Mouse (Mus musculus): ENCODE measurements around the gene Micu1. TPM values are rescaled to one million over a fixed set of nuclear protein-coding genes. Genes with fewer than 3 reads are reported as not detected.

The Micu1 gene
- polyA plus RNA-seq, 1 experiment from 2014 or later = 44.6 TPM

GRCm38 (mm10) chr10:59753538-59754069 is 51.3 kb downstream of the Micu1 start:
- Histone ChIP-seq H3K9ac (no peak overlapping the region), H3K36me3 (peaks cover 13% of the 10 kb centered on the region), H3K9me3 (replicated peaks) (peaks cover 3% of the 10 kb centered on the region; the same call in 1 of the 2 replicates), H3K4me3 (no peak overlapping the region), H3K4me2 (no peak overlapping the region), H3K27me3 (replicated peaks) (no peaks in the 10 kb centered on the region), H3K4me1 (replicated peaks) (no peaks in the 10 kb centered on the region; the same call in none of the 2 replicates), H3K27ac (ENCODE audit: poor library complexity, severe bottlenecking) (no peak overlapping the region)
- 71% methylated on average over 9 of the region's 9 CpGs for WGBS
- no peak for ATAC-seq (ENCODE audit: insufficient number of reproducible peaks, low FRiP score)

- no peaks in the 10 kb centered on the region for H3K27me3 ChIP-seq (replicated peaks)
- ATAC-seq (ENCODE audit: insufficient number of reproducible peaks, low FRiP score) = no peak
- WGBS = 76% methylated on average over 1 of the region's 1 CpGs
These were observed 51.8 kb downstream of the Micu1 start for GRCm38 (mm10) chr10:59754104-59754503.

DNA sequence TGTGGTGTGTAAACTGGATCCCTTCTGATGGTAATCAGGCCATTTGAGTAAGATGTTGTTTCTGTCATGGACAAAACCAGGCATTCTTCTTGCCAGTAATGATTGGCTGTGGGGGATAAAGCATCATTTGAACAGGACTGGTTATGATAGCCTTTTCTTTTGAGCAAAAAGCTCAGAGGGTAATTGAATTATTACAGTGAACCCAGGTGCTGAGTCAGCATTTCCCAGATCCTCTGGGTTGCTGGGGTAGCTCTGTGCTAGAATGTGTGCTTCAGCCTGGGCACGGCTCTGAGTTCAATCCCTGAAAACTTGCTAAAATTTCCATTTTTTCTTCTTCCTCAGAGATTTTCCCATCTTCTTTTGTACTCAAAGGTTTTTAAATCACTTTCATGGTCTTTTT is 52.6 kb downstream of the Micu1 start:
- H3K27ac ChIP-seq (ENCODE audit: poor library complexity, severe bottlenecking) = no peak overlapping the region
- H3K36me3 ChIP-seq = peaks cover 13% of the 10 kb centered on the region
- no peak overlapping the region for H3K4me2 ChIP-seq
- 96% methylated on average over 1 of the region's 1 CpGs for WGBS
- no peak overlapping the region for H3K4me3 ChIP-seq
- no peaks in the 10 kb centered on the region; the same call in none of the 2 replicates for H3K4me1 ChIP-seq (replicated peaks)
- H3K27me3 ChIP-seq (replicated peaks) = no peaks in the 10 kb centered on the region
- ATAC-seq (ENCODE audit: insufficient number of reproducible peaks, low FRiP score) = no peak
- H3K9me3 ChIP-seq (replicated peaks) = peaks cover 3% of the 10 kb centered on the region; the same call in 1 of the 2 replicates
- H3K9ac ChIP-seq = no peak overlapping the region

More at GRCm38 (mm10) chr10:59754104-59754503, 51.8 kb downstream of the Micu1 start:
- Histone ChIP-seq H3K9ac (no peak overlapping the region), H3K4me3 (no peak overlapping the region), H3K36me3 (peaks cover 13% of the 10 kb centered on the region), H3K27ac (ENCODE audit: poor library complexity, severe bottlenecking) (no peak overlapping the region), H3K4me1 (replicated peaks) (no peaks in the 10 kb centered on the region; the same call in none of the 2 replicates), H3K4me2 (no peak overlapping the region), H3K9me3 (replicated peaks) (peaks cover 3% of the 10 kb centered on the region; the same call in 1 of the 2 replicates)

GRCm38 (mm10) chr10:59755681-59756080 is 53.4 kb downstream of the Micu1 start:
- H3K9me3 ChIP-seq (replicated peaks) = peaks cover 3% of the 10 kb centered on the region; the same call in 1 of the 2 replicates
- no peak overlapping the region for H3K27ac ChIP-seq (ENCODE audit: poor library complexity, severe bottlenecking)
- no peak overlapping the region for H3K4me2 ChIP-seq
- H3K4me3 ChIP-seq = no peak overlapping the region
- H3K36me3 ChIP-seq = peaks cover 10% of the 10 kb centered on the region
- 89% methylated on average over 11 of the region's 11 CpGs for WGBS
- H3K9ac ChIP-seq = no peak overlapping the region
- no peak for ATAC-seq (ENCODE audit: insufficient number of reproducible peaks, low FRiP score)
- H3K4me1 ChIP-seq (replicated peaks) = no peaks in the 10 kb centered on the region; the same call in none of the 2 replicates
- no peaks in the 10 kb centered on the region for H3K27me3 ChIP-seq (replicated peaks)

DNA sequence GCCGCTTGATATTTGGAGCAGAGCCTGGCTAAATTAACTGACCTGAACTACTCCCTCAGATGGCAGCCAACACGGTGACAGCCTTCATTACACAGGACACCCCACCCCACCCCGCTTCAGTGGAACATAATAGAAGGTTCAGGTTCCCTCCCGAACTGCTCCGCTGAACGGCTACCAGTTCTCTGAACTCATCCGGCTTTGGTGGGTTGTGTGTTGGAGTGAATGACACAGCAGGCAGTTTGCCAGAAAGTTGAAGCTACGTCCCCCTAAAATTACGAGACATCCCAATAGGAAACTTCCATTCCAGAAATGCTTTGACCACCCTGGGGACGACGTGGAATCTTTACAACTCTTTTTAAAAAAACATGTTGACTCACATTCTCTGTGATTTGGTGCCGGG is 53.8 kb downstream of the Micu1 start:
- Histone ChIP-seq H3K4me1 (replicated peaks) (no peaks in the 10 kb centered on the region; the same call in none of the 2 replicates), H3K4me2 (no peak overlapping the region), H3K9ac (no peak overlapping the region), H3K27ac (ENCODE audit: poor library complexity, severe bottlenecking) (no peak overlapping the region), H3K9me3 (replicated peaks) (peaks cover 3% of the 10 kb centered on the region; the same call in 1 of the 2 replicates), H3K36me3 (peaks cover 10% of the 10 kb centered on the region), H3K27me3 (replicated peaks) (no peaks in the 10 kb centered on the region), H3K4me3 (no peak overlapping the region)
- no peak for ATAC-seq (ENCODE audit: insufficient number of reproducible peaks, low FRiP score)
- WGBS = 71% methylated on average over 12 of the region's 12 CpGs

- 56% methylated on average over 8 of the region's 8 CpGs for WGBS
- H3K4me3 ChIP-seq = no peak overlapping the region
- H3K9me3 ChIP-seq (replicated peaks) = peaks cover 3% of the 10 kb centered on the region; the same call in 1 of the 2 replicates
- H3K27me3 ChIP-seq (replicated peaks) = no peaks in the 10 kb centered on the region
- no peak overlapping the region for H3K27ac ChIP-seq (ENCODE audit: poor library complexity, severe bottlenecking)
- H3K4me1 ChIP-seq (replicated peaks) = no peaks in the 10 kb centered on the region; the same call in 1 of the 2 replicates
- H3K36me3 ChIP-seq = peaks cover 10% of the 10 kb centered on the region
- H3K9ac ChIP-seq = no peak overlapping the region
- H3K4me2 ChIP-seq = no peak overlapping the region
- ATAC-seq (ENCODE audit: insufficient number of reproducible peaks, low FRiP score) = no peak
These were observed 54.3 kb downstream of the Micu1 start for GRCm38 (mm10) chr10:59756570-59756969.

DNA sequence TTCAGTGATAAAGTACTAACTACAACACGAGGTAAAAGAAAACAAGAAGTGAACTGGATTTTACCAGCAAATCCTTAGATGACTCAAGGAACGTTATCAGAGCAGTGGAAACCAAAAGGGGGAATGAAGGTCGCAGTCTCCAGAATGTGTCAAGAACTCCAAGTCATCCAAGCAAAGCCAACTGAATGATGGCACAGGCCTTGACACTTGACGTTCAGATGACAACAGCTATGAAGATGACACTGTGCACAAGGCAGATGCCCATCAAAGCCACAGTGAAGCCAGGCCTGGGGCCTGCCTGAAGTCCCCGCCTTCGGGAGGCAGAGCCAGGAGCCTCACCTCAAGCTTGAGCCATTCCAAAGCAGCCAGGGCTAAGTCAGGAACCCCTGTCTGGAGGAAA is 62.5 kb downstream of the Micu1 start:
- WGBS = 86% methylated on average over 6 of the region's 6 CpGs
- H3K27me3 ChIP-seq (replicated peaks) = no peaks in the 10 kb centered on the region

DNA sequence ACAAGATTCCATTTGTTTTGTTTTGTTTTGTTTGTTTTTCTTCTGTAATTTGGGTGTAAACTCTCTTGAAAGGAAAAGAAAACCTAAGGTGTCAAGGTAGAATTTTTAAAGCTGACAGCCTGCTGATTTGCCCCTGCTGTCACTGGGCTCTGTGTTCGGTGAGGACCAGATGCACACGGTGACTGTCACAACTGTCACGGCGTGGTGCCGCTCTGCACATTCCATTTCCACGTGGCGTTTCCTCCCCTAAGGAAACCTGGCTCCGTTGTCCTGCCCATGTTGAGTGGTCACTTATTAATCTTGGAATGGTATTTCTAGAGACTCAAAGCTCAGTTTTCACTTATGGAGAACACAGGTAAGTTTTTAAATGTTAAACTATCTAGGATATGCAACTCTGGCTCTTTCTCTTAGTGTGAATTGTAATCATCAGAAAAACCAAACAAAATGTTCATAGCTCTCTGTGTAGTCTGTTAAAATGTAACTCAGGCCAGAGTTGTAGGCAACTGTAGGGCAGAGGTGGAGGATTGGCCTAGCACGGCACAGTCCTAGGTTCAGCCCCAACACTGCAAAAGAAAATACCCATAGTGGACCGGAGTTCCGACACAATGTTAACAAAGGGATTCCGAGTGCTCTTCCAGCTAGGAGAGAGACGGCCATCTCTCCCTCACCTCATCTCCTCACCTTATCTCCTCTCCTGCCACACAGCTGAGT is 66.2 kb downstream of the Micu1 start:
- Histone ChIP-seq H3K9me3 (replicated peaks) (no peaks in the 10 kb centered on the region), H3K9ac (no peak overlapping the region), H3K4me2 (peak overlapping the region; percentile 25; the same call in 1 of the 2 replicates), H3K27me3 (replicated peaks) (no peaks in the 10 kb centered on the region), H3K36me3 (peaks cover 3% of the 10 kb centered on the region; the same call in 1 of the 2 replicates), H3K27ac (ENCODE audit: poor library complexity, severe bottlenecking) (no peak overlapping the region), H3K4me1 (replicated peaks) (peaks cover 12% of the 10 kb centered on the region), H3K4me3 (no peak overlapping the region)
- no peak for ATAC-seq (ENCODE audit: insufficient number of reproducible peaks, low FRiP score)
- 35% methylated on average over 13 of the region's 13 CpGs for WGBS

More for the DNA sequence above, 62.5 kb downstream of the Micu1 start:
- Histone ChIP-seq H3K4me2 (no peak overlapping the region), H3K4me3 (no peak overlapping the region), H3K27ac (ENCODE audit: poor library complexity, severe bottlenecking) (no peak overlapping the region), H3K9me3 (replicated peaks) (no peaks in the 10 kb centered on the region), H3K36me3 (peaks cover 3% of the 10 kb centered on the region; the same call in 1 of the 2 replicates), H3K4me1 (replicated peaks) (peaks cover 12% of the 10 kb centered on the region), H3K9ac (no peak overlapping the region)
- no peak for ATAC-seq (ENCODE audit: insufficient number of reproducible peaks, low FRiP score)

DNA sequence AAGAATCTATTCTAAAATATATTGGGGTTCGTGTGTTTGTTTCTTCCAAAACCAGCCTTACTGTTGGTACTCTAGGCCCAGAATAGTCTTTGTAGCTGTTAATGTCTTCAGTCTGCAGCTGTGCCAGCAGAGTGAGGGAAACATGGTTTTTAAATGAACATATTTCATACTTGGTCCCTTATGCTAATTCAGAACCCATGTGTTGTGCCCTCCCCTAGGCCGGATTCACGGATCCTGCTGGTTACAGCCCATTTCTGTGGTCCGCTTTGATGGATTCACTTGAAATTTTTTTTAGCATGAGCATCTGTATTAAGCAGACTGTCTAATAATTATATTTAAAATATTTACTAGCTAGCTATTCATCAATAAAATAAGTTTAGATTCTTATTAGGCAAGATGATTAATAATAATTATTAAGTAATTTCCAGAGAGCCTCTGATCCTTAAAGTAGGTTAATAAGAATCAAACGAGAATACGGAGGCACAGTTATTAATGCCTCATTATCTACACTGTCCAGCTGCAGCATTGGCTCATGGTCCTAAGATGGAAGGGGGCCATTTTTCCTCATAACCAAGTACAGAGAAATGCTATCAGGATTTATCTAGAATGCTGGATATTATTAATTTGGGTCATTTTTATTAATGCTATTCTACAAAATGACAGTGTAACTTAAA is 69.2 kb downstream of the Micu1 start:
- 90% methylated on average over 6 of the region's 6 CpGs for WGBS
- H3K27ac ChIP-seq (ENCODE audit: poor library complexity, severe bottlenecking) = no peak overlapping the region
- no peaks in the 10 kb centered on the region for H3K27me3 ChIP-seq (replicated peaks)
- ATAC-seq (ENCODE audit: insufficient number of reproducible peaks, low FRiP score) = no peak
- H3K9me3 ChIP-seq (replicated peaks) = no peaks in the 10 kb centered on the region
- no peak overlapping the region for H3K4me2 ChIP-seq
- no peak overlapping the region for H3K4me3 ChIP-seq
- no peaks in the 10 kb centered on the region for H3K36me3 ChIP-seq
- no peak overlapping the region for H3K9ac ChIP-seq
- peaks cover 18% of the 10 kb centered on the region for H3K4me1 ChIP-seq (replicated peaks)

- no peaks in the 10 kb centered on the region for H3K9me3 ChIP-seq (replicated peaks)
- no peaks in the 10 kb centered on the region for H3K36me3 ChIP-seq
- H3K9ac ChIP-seq = no peak overlapping the region
- no peak overlapping the region for H3K27ac ChIP-seq (ENCODE audit: poor library complexity, severe bottlenecking)
- peaks cover 24% of the 10 kb centered on the region for H3K4me1 ChIP-seq (replicated peaks)
- H3K4me3 ChIP-seq = no peak overlapping the region
- no peak for ATAC-seq (ENCODE audit: insufficient number of reproducible peaks, low FRiP score)
- H3K27me3 ChIP-seq (replicated peaks) = no peaks in the 10 kb centered on the region
- WGBS = 87% methylated on average over 2 of the region's 2 CpGs
- no peak overlapping the region for H3K4me2 ChIP-seq
These were observed 69.7 kb downstream of the Micu1 start for GRCm38 (mm10) chr10:59772049-59772397.

DNA sequence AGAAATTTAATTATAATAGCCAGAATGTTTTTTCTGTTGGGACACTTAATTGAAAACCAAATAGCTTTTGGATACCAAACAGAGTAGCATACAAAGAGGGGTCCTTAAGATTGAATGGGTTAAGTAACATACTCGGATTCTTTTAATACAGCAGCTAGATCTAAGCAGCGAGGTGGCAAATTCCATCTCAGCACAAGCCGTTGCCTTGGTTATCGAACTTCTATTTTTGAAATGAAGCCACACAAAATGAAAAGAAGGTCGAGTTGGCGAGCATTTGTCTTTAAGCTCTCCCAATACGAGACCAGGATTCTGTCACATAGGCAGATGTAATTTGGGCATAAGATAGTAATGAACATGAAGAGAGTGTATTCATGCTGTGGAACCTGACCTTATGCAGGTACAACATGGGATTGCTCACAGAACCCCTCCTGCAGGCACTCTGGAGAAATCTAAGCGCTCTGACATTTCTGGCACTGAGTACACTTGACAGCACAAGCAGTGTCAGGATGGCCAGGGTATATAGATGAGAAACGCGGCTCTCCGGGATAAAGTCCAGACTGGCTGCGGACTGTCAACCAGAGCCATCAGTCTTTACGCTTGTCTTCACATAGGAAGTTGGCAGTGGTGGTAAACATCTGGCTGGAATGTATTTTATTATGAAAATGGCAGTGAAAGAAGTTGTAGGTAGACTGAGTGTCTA is 71.3 kb downstream of the Micu1 start:
- no peak overlapping the region for H3K4me3 ChIP-seq
- H3K4me2 ChIP-seq = no peak overlapping the region
- no peaks in the 10 kb centered on the region for H3K9me3 ChIP-seq (replicated peaks)
- no peak overlapping the region for H3K9ac ChIP-seq
- no peak for ATAC-seq (ENCODE audit: insufficient number of reproducible peaks, low FRiP score)
- no peaks in the 10 kb centered on the region for H3K27me3 ChIP-seq (replicated peaks)
- H3K36me3 ChIP-seq = no peaks in the 10 kb centered on the region
- no peak overlapping the region for H3K27ac ChIP-seq (ENCODE audit: poor library complexity, severe bottlenecking)
- WGBS = 72% methylated on average over 13 of the region's 13 CpGs
- H3K4me1 ChIP-seq (replicated peaks) = peaks cover 27% of the 10 kb centered on the region
